Mouse (Mus musculus) megakaryocyte-erythroid progenitor cell, adult 5 weeks (primary cell): ENCODE measurements around the gene Mocs1. TPM values are rescaled to one million over a fixed set of nuclear protein-coding genes. Genes with fewer than 3 reads are reported as not detected.

Experiments
- polyA plus RNA-seq: library from polyadenylated mRNA; stranded (reverse); fragments of >175 nt; gene quantifications from 2 replicates; pipeline ENCODE4 v1.2.3, GENCODE M21; 2012

Gene Mocs1
- polyA plus RNA-seq: 29.9 and 36.3 TPM in 2 replicates

GRCm38 (mm10) chr17:49428239-49428688, at the start of gene Mocs1:
Mocs1 (plus strand) TSS chr17:49428362.

Other genes with a start within 250 kb of the Mocs1 start
- gene Daam2, start 136.0 kb downstream of the Mocs1 start, polyA plus RNA-seq: not detected in 2 replicates
- gene Kif6, start 186.8 kb downstream of the Mocs1 start, polyA plus RNA-seq: not detected in 2 replicates